Mouse (Mus musculus) G1E (cell line): ENCODE measurements at regions not wholly inside any gene's neighbourhood (a gene's known extent, or its start where the extent isn't known, plus 50 kb on each side); places are given as distances from the start of the nearest gene placed in this dataset.

Experiments used
- ATAC-seq: 2 replicates; pipeline ENCODE4 v1.8.0; 2016; ENCODE audit warnings: mild to moderate bottlenecking; ENCODE audit not compliant: insufficient number of reproducible peaks, poor library complexity, low FRiP score, severe bottlenecking; ENCODE audit errors: extremely low read depth
- DNase-seq: peaks from one replicate; pipeline ENCODE4 v3.0.0; 2012; ENCODE audit warnings: low spot score
- H3K27me3 ChIP-seq: 2 replicates; pipeline ENCODE4 v1.6.1; 2012; ENCODE audit warnings: mild to moderate bottlenecking, low read length, inconsistent platforms; ENCODE audit not compliant: insufficient read depth
- H3K36me3 ChIP-seq: replicated peaks from 2 replicates; pipeline ENCODE3; 2012; ENCODE audit warnings: mild to moderate bottlenecking, inconsistent platforms
- H3K4me1 ChIP-seq: 2 replicates; pipeline ENCODE4 v1.6.1; 2012; ENCODE audit warnings: low read depth, low read length, inconsistent platforms, mixed read lengths; ENCODE audit not compliant: insufficient read depth
- H3K4me3 ChIP-seq: 2 replicates; pipeline ENCODE4 v1.5.1; 2012; ENCODE audit warnings: low read depth, mild to moderate bottlenecking, inconsistent platforms, low read length, moderate library complexity, mixed read lengths
- H3K9me3 ChIP-seq: replicated peaks from 2 replicates; pipeline ENCODE4 v1.6.1; 2012; ENCODE audit warnings: inconsistent platforms
- CTCF ChIP-seq: IDR thresholded peaks from 2 replicates; pipeline ENCODE4 v1.5.1; 2012; ENCODE audit warnings: low read depth, low read length, inconsistent platforms, mixed read lengths
- GATA1 ChIP-seq: IDR thresholded peaks from 2 replicates; pipeline ENCODE4 v1.6.1; 2012; ENCODE audit warnings: borderline replicate concordance, low read length, inconsistent platforms, mixed read lengths
- GATA2 ChIP-seq: IDR thresholded peaks from 2 replicates; pipeline ENCODE4 v1.6.1; 2012; ENCODE audit warnings: low read depth, low read length, inconsistent platforms, borderline replicate concordance
- POLR2AphosphoS5 ChIP-seq: IDR thresholded peaks from 2 replicates; pipeline ENCODE4 v1.6.1; 2012; ENCODE audit warnings: low read depth, low read length, inconsistent platforms; ENCODE audit not compliant: insufficient replicate concordance
- TAL1 ChIP-seq: conservative IDR thresholded peaks from 2 replicates; pipeline ENCODE4 v1.6.1; 2012; ENCODE audit warnings: low read depth, low read length, inconsistent platforms, mixed read lengths

DNA sequence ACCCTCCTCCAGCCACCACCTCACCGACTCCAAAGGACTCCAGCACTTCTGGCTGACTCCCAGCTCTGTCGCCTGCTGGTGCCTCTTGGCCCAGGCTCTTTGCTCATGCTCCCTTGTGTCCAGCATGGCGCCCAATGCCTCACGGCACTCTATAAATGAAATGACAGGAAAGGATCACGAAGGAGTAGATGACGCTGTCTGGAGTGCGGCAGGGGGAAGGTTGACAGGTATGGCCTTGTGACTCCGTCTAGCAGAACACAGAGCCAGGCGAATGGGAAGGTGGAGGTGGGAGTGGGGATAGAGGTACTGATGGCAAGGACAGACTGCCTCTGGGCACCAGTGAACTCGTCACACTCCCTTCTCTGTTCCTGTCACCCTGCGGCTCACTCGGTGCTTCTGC lies 259.5 kb downstream of the Matn1 start:
- no peaks in the 10 kb centered on the region for H3K4me1 ChIP-seq
- H3K9me3 ChIP-seq, result peaks cover 14% of the 10 kb centered on the region
- H3K4me3 ChIP-seq, result 0 out of 2 replicates have a peak overlapping the region, but pooled peaks have one; percentile 5
- no peaks in the 10 kb centered on the region for H3K27me3 ChIP-seq
- no peaks in the 10 kb centered on the region for H3K36me3 ChIP-seq
- no peak for TF ChIP-seq CTCF
- TF ChIP-seq POLR2AphosphoS5, result no peak
- no peak for TF ChIP-seq GATA2
- ATAC-seq (no peak), DNase-seq (no peak)

DNA sequence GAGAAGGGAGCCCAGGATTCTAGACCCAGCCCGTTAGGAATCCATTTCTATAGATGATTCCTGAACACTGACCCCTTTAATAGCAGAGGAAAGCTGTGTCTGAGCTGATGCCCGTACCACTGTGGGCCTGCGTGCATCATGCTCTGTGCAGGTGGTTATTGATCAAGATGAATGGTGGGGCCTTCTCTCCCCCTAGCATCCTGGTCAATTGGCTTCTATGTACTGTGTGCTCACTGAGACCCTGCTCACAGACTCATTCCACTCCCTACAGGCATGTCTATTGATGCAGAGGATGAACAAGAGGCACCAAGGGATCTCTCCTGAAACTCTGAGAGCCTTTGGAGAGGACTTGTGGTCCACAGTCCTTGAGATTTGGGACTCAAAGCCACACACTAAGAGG lies 260.5 kb downstream of the Matn1 start:
- no peak for ATAC-seq
- H3K9me3 ChIP-seq, result peaks cover 14% of the 10 kb centered on the region
- no peak overlapping the region for H3K4me3 ChIP-seq
- H3K4me1 ChIP-seq, result no peaks in the 10 kb centered on the region
- H3K27me3 ChIP-seq, result no peaks in the 10 kb centered on the region
- TF ChIP-seq GATA1, result no peak
- TF ChIP-seq GATA2, result no peak
- no peak for TF ChIP-seq CTCF
- TF ChIP-seq POLR2AphosphoS5, result no peak
- TF ChIP-seq TAL1, result no peak
- no peak for DNase-seq
- H3K36me3 ChIP-seq, result no peaks in the 10 kb centered on the region

DNA sequence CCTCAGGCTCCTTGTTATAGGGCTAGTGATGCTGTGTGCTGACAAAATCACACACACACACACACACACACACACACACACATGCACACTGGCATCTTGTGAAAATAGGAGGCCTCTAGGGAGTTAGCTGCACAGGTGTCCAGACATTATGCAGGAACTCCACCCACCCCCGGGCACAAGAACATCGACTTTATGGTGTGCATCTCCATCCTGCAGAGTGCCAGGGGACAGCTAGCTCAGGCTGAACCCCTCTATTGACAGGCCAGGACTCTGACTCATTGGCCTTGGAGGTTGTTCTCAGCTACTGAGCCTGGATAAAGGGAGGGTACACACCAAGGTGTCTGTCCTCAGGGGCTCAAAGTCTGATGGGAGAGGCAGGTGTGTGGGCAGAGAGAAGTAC lies 260.9 kb downstream of the Matn1 start:
- no peak for TF ChIP-seq GATA1
- TF ChIP-seq CTCF, result no peak
- TF ChIP-seq GATA2, result no peak
- TF ChIP-seq TAL1, result no peak
- no peak for TF ChIP-seq POLR2AphosphoS5
- Histone ChIP-seq H3K27me3 (no peaks in the 10 kb centered on the region), H3K36me3 (no peaks in the 10 kb centered on the region), H3K4me1 (no peaks in the 10 kb centered on the region), H3K4me3 (no peak overlapping the region), H3K9me3 (peaks cover 14% of the 10 kb centered on the region)
- ATAC-seq, result no peak
- no peak for DNase-seq

DNA sequence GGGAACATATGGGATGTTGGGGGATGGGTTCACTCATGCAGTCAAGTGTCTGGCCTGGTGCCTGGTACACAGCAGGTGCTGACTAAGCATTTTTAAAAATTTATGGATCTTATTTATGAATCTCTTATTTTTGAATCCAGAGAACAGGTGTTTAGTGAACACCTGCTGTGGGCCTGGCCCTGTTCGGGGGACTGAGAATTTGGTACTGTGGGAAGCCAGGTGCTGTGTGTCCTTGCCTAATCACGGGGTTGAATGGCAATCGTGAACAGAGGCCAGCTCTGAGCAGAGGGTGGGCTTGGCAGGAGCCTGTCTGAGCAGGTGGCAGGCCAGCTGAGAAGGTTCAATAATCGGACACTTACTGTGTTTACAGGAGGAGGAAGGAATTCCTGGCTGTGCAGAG lies 261.5 kb downstream of the Matn1 start:
- no peak for ATAC-seq
- no peaks in the 10 kb centered on the region for H3K4me1 ChIP-seq
- TF ChIP-seq TAL1 (no peak), GATA1 (no peak), POLR2AphosphoS5 (no peak), GATA2 (no peak), CTCF (no peak)
- H3K36me3 ChIP-seq, result no peaks in the 10 kb centered on the region
- no peak overlapping the region for H3K4me3 ChIP-seq
- DNase-seq, result no peak
- H3K27me3 ChIP-seq, result no peaks in the 10 kb centered on the region
- H3K9me3 ChIP-seq, result peaks cover 16% of the 10 kb centered on the region

DNA sequence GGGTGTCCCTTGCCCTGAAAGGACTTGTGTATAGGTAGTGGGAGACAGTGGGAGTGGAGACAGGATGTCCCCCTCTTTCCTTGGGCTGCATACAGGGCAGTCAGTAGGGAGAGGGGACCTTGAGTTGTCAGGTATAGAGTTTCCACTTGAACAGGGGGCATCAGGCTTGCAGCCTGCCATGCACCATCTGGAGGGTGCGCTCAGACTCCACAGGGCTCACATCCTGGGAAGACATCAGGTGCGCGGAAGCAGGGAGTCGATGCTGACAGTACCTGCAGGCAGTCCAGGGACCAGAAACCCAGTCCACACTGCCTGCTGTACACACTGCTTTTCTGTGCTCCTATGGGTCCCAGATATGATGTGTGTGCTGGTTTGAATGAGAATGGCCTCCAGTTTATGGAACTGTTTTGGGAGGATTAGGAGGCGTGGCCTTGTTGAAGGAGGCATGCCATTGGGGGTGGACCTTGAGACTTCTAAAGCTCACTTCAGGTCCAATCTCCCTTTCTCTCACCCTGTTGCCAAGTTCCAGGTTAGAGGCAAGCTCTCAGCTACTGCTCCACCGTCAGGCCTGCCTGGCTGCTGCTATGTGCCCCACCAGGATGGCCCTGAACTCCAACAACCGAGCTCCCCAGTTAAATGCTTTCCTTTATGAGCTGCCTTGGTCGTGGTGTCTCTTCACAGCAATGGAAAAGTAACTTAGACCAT lies 262.1 kb downstream of the Matn1 start:
- ATAC-seq (no peak), DNase-seq (no peak)
- Histone ChIP-seq H3K36me3 (no peaks in the 10 kb centered on the region), H3K4me1 (no peaks in the 10 kb centered on the region), H3K4me3 (no peak overlapping the region), H3K9me3 (peaks cover 21% of the 10 kb centered on the region), H3K27me3 (no peaks in the 10 kb centered on the region)
- TF ChIP-seq POLR2AphosphoS5 (no peak), TAL1 (no peak), GATA2 (no peak), GATA1 (no peak), CTCF (no peak)

DNA sequence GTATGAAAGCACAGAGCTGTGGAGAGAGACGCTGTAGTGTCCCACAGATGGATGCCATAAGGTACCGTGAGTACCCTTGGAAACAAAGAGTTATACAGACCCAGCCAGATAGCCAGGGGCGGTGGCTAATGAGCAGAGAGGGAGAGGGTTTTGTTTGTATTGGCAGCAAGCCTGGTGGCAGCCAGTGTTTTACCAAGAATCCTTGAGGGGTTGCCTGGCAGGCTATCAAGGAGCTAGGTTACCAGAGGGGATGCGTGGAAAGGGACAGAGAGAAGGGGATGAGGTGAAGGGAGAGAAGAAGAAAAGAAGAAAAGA lies 262.7 kb downstream of the Matn1 start:
- H3K27me3 ChIP-seq, result no peaks in the 10 kb centered on the region
- peaks cover 23% of the 10 kb centered on the region for H3K9me3 ChIP-seq
- no peak overlapping the region for H3K4me3 ChIP-seq
- DNase-seq (no peak), ATAC-seq (no peak)
- no peaks in the 10 kb centered on the region for H3K4me1 ChIP-seq
- no peaks in the 10 kb centered on the region for H3K36me3 ChIP-seq
- TF ChIP-seq TAL1 (no peak), POLR2AphosphoS5 (no peak), GATA1 (no peak), GATA2 (no peak), CTCF (no peak)

DNA sequence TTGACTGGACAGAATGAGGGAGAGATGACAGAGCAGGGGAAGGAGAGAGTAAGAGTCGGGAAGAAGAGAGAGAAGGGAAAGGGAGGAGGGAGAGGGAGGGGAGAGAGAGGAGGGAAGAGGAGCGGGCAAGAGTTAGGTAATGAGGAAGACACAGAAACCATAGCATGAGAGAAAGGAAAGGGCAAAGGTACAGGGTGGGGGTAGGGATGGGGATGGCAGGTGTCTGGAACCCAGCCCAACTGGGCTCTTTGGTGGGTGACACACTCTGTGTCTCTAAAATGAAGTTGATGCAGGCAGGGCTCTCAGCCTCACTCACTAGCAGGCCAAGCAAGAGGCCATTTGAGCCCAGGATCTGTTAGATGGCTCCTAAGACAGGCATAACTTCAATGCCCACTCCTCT lies 263.1 kb downstream of the Matn1 start:
- DNase-seq (no peak), ATAC-seq (no peak)
- H3K36me3 ChIP-seq, result no peaks in the 10 kb centered on the region
- no peak overlapping the region for H3K4me3 ChIP-seq
- TF ChIP-seq CTCF, result no peak
- peaks cover 23% of the 10 kb centered on the region for H3K9me3 ChIP-seq
- no peaks in the 10 kb centered on the region for H3K27me3 ChIP-seq
- H3K4me1 ChIP-seq, result no peaks in the 10 kb centered on the region
